Mouse (Mus musculus) cerebellum, adult 2 months (tissue): ENCODE measurements around the gene Gm2115. TPM values are rescaled to one million over a fixed set of nuclear protein-coding genes. Genes with fewer than 3 reads are reported as not detected.

ENCODE experiments used
- DNase-seq, 2 experiments: peaks; one replicate each; pipeline ENCODE4 v3.0.0; 2021
- H3K27ac ChIP-seq: fragments of 200-500 bp; 2 replicates; pipeline ENCODE4 v1.5.1; 2012; ENCODE audit warnings: low read length, control low read depth, inconsistent platforms; ENCODE audit not compliant: insufficient read depth
- H3K27me3 ChIP-seq: fragments of 200-500 bp; 2 replicates; pipeline ENCODE4 v1.6.1; 2012; ENCODE audit warnings: inconsistent platforms, mild to moderate bottlenecking, low read length, moderate library complexity; ENCODE audit not compliant: control insufficient read depth, insufficient read depth
- H3K4me1 ChIP-seq: fragments of 200-500 bp; 2 replicates; pipeline ENCODE4 v1.6.1; 2011; ENCODE audit warnings: low read length; ENCODE audit not compliant: control insufficient read depth, insufficient read depth
- H3K4me3 ChIP-seq: fragments of 200-500 bp; replicated peaks from 2 replicates; pipeline ENCODE3; 2011; ENCODE audit warnings: mild to moderate bottlenecking, low read depth, low read length, control low read depth; ENCODE audit not compliant: insufficient read depth
- CTCF ChIP-seq: fragments of 200-500 bp; IDR thresholded peaks from 2 replicates; pipeline ENCODE4 v1.5.1; 2011; ENCODE audit warnings: low read depth, mild to moderate bottlenecking, control low read depth, low read length, moderate library complexity, borderline replicate concordance; ENCODE audit not compliant: insufficient read depth
- POLR2A ChIP-seq: fragments of 200-500 bp; IDR thresholded peaks from 2 replicates; pipeline ENCODE4 v1.6.1; 2011; ENCODE audit warnings: low read length, control low read depth, borderline replicate concordance; ENCODE audit not compliant: insufficient read depth
- WGBS: fragments of 180-500 bp; shearing (Covaris S2); methylation state at CpG from one replicate; pipeline ENCODE4 v1.1.7; 2018; 5-methylcytosine and 5-hydroxymethylcytosine counted together
- polyA plus RNA-seq: library from polyadenylated mRNA; depleted of rRNA; stranded (reverse); fragments of >200 nt; gene quantifications from 2 replicates; pipeline ENCODE4 v1.2.3, GENCODE M21; 2012

Gm2115 gene
- polyA plus RNA-seq, 1 experiment: 13.6 TPM

DNA sequence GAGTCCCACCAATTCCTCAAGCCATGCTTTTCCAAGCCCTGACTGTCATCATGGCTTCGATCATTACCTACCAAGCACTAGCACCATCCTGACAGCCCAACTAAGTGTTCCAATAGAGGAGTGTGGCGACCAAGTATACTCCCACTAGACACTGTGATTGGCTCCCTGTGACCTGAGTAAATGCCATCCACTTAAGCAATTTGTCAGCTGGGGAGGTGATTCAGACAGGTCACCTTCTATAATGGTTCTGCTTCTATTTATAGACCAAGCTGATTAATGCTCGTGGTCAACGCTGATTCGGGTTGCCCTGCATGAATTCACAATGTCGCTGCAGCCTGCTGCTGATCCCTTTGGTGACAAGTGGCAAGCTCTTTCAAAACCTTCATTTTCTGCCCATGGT, 37.4 kb downstream of the Gm2115 start:
- 67% methylated on average over 6 of the region's 6 CpGs for WGBS
- H3K4me1 ChIP-seq: no peaks in the 10 kb centered on the region
- no peaks in the 10 kb centered on the region for H3K27me3 ChIP-seq
- no peak overlapping the region for H3K4me3 ChIP-seq
- H3K27ac ChIP-seq: no peak overlapping the region
- no peak for DNase-seq
- TF ChIP-seq CTCF (no peak), POLR2A (no peak)

DNA sequence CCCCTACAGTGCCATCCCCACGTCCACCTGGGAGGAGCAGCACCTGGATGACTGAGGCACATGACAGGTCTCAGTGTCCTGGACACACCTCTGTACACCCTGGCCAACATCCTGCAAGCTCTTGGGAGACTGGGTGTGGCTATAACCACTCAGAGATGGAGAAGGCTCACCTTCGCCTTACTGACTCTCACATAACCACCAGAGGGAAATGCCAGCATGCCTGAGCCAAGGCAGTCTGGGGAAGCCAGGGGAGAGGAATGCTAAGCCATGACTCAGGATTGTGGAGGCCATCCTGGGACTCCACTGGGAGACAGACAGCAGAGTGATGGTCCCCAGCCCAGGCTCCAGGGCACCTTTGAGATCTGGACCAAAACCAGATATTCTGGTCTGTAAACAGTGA, 48.3 kb downstream of the Gm2115 start:
- no peak for TF ChIP-seq POLR2A
- TF ChIP-seq CTCF: no peak
- Histone ChIP-seq H3K27ac (no peak overlapping the region), H3K27me3 (no peaks in the 10 kb centered on the region), H3K4me3 (no peak overlapping the region), H3K4me1 (no peaks in the 10 kb centered on the region; the same call in 1 of the 2 replicates)
- WGBS: 50% methylated on average over 2 of the region's 2 CpGs
- DNase-seq: no peak

DNA sequence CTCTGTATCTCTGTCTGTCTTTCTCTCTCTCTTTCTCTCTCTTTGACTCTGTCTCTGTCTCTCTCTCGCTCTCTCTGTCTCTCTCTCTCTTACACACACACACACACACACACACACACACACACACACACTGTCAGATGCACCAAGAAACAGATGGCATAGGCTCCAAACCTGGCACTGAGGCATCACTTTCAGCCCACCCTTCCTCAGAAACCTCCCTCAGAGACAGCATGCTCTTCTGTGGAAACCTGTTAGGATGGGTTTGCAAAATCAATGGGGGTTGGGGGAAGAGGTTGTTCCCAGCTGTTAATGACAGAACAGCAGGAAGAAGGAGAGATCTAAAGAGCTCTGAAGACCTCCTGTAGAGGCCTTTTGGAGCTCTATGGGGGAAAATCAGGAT, 50.1 kb downstream of the Gm2115 start:
- WGBS: 67% methylated on average over 1 of the region's 1 CpGs
- no peak for DNase-seq

GRCm38 (mm10) chr7:84579769-84580168, 51.0 kb downstream of the Gm2115 start:
- 95% methylated on average over 1 of the region's 1 CpGs for WGBS
- no peak overlapping the region for H3K4me3 ChIP-seq
- no peak for DNase-seq
- TF ChIP-seq CTCF: no peak
- TF ChIP-seq POLR2A: no peak
- no peak overlapping the region for H3K27ac ChIP-seq
- no peaks in the 10 kb centered on the region for H3K27me3 ChIP-seq
- no peaks in the 10 kb centered on the region; the same call in 1 of the 2 replicates for H3K4me1 ChIP-seq

More for the DNA sequence above, 50.1 kb downstream of the Gm2115 start:
- no peak for TF ChIP-seq POLR2A
- TF ChIP-seq CTCF: no peak
- Histone ChIP-seq H3K4me3 (no peak overlapping the region), H3K27me3 (no peaks in the 10 kb centered on the region), H3K27ac (no peak overlapping the region), H3K4me1 (no peaks in the 10 kb centered on the region; the same call in 1 of the 2 replicates)

GRCm38 (mm10) chr7:84585086-84585485, 56.3 kb downstream of the Gm2115 start:
- WGBS: 84% methylated on average over 4 of the region's 4 CpGs
- DNase-seq: no peak

GRCm38 (mm10) chr7:84586360-84587100, 57.8 kb downstream of the Gm2115 start:
- 52% methylated on average over 3 of the region's 3 CpGs for whole genome bisulfite sequencing
- no peak for DNase-seq
- H3K27ac ChIP-seq: no peak overlapping the region
- TF ChIP-seq POLR2A (no peak), CTCF (no peak)
- no peaks in the 10 kb centered on the region for H3K4me1 ChIP-seq
- H3K4me3 ChIP-seq: no peak overlapping the region
- H3K27me3 ChIP-seq: no peaks in the 10 kb centered on the region

More at GRCm38 (mm10) chr7:84585086-84585485, 56.3 kb downstream of the Gm2115 start:
- H3K27ac ChIP-seq: no peak overlapping the region
- no peaks in the 10 kb centered on the region for H3K27me3 ChIP-seq
- TF ChIP-seq POLR2A (no peak), CTCF (no peak)
- H3K4me1 ChIP-seq: no peaks in the 10 kb centered on the region
- H3K4me3 ChIP-seq: no peak overlapping the region

GRCm38 (mm10) chr7:84587101-84587783, 58.5 kb downstream of the Gm2115 start:
- TF ChIP-seq CTCF: no peak
- TF ChIP-seq POLR2A: no peak
- H3K27me3 ChIP-seq: no peaks in the 10 kb centered on the region
- no peak overlapping the region for H3K4me3 ChIP-seq
- H3K27ac ChIP-seq: no peak overlapping the region
- no peaks in the 10 kb centered on the region for H3K4me1 ChIP-seq
- WGBS: 62% methylated on average over 5 of the region's 5 CpGs
- no peak for DNase-seq

DNA sequence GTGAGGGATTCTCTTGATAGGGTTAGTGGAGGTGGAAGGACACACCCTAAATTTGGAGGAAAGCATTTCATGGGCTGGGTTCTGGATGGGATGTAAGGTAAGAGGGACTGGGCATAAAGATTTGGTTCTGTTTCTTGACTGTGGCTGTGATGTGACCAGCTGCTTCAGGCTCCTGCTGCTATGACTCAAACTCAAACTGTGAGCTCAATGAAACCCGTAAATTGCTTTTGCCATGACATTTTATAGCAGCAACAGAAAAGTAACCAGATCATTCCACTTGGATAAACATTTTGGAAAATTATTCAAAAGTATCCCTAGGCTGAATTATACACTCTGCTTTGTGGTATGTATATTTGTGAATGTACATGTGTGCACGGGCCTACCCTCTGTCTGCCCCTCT, 61.9 kb downstream of the Gm2115 start:
- Histone ChIP-seq H3K4me3 (no peak overlapping the region), H3K27me3 (no peaks in the 10 kb centered on the region), H3K4me1 (no peaks in the 10 kb centered on the region), H3K27ac (no peak overlapping the region)
- TF ChIP-seq POLR2A (no peak), CTCF (no peak)
- 80% methylated on average over 2 of the region's 2 CpGs for WGBS
- DNase-seq: no peak
